Comparison of ENCODE assay signal across 23 mouse cellular contexts in the genomic region with DNA sequence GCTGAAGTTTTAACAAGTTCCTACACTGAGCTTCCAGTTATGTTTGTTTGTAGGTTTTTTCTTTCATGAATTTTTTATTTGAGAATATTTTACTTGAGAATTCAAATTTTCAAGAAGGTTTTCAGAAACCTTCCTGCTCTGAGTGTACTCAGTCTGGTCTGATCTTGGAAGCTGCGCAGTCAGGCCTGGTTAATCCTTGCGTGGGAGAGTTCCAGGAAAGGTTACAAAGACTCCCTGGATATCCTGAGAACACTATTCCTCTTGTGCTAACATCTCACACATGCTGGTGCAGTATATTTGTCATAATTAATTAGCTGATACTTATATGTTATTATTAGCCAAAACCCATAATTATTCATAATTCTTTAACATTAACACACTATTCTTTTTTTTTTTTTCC.
"Had no signal": no experiment of that assay in that cellular context is flagged by ENCODE, and none has a peak within 500 bp of the region (broad histone marks: within the 10 kb centered on the region; RNA-seq: fewer than 3 reads in every experiment).

No protein-coding gene starts in this region.

- H3K36me3 ChIP-seq: heart, embryonic 10.5 days; heart, embryonic 12.5 days; hindbrain, embryonic 10.5 days; hindbrain, embryonic 12.5 days; limb, embryonic 13.5 days; limb, embryonic 15.5 days had no signal

- H3K4me1 ChIP-seq: heart, embryonic 10.5 days; heart, embryonic 12.5 days; hindbrain, embryonic 10.5 days; hindbrain, embryonic 12.5 days; limb, embryonic 13.5 days; limb, embryonic 15.5 days; liver, embryonic 12.5 days had no signal

- H3K27ac ChIP-seq: heart, embryonic 10.5 days; hindbrain, embryonic 10.5 days; hindbrain, embryonic 12.5 days; hindbrain, embryonic 14.5 days; limb, embryonic 13.5 days; limb, embryonic 15.5 days; liver, embryonic 12.5 days; liver, embryonic 14.5 days had no signal

- DNase-seq: gastrocnemius, postnatal 14 days; gastrocnemius, postnatal 36 days; heart, adult 18-20 months; heart, postnatal 10 days; heart, postnatal 4 days; kidney, adult 11 months; kidney, postnatal 10 days; kidney, postnatal 25 days; layer of hippocampus, adult 9-11 months; layer of hippocampus, postnatal 36 days; left cerebral cortex, postnatal 4 days; lung, adult 18-20 months had no signal

- H3K4me3 ChIP-seq: heart, embryonic 10.5 days; heart, embryonic 12.5 days; hindbrain, embryonic 10.5 days; hindbrain, embryonic 12.5 days; limb, embryonic 13.5 days; limb, embryonic 15.5 days; liver, embryonic 12.5 days had no signal

- H3K9ac ChIP-seq: heart, embryonic 12.5 days; hindbrain, embryonic 12.5 days; hindbrain, embryonic 14.5 days; limb, embryonic 13.5 days; limb, embryonic 15.5 days; liver, embryonic 12.5 days; liver, embryonic 14.5 days had no signal

- ATAC-seq: inflammation-experienced regulatory T-cells, adult 6 months; intestine, embryonic 16.5 days; liver, embryonic 12.5 days had no signal

- H3K27me3 ChIP-seq: heart, embryonic 12.5 days; hindbrain, embryonic 12.5 days; limb, embryonic 13.5 days; limb, embryonic 15.5 days; liver, embryonic 12.5 days had no signal

- H3K4me2 ChIP-seq: heart, embryonic 12.5 days; hindbrain, embryonic 12.5 days; hindbrain, embryonic 14.5 days; limb, embryonic 13.5 days; limb, embryonic 15.5 days; liver, embryonic 12.5 days had no signal

- H3K9me3 ChIP-seq: heart, embryonic 10.5 days; heart, embryonic 12.5 days; hindbrain, embryonic 10.5 days; hindbrain, embryonic 12.5 days; limb, embryonic 13.5 days; limb, embryonic 15.5 days; liver, embryonic 12.5 days had no signal
